ENCODE assay signal across 25 mouse cellular contexts in the genomic region with DNA sequence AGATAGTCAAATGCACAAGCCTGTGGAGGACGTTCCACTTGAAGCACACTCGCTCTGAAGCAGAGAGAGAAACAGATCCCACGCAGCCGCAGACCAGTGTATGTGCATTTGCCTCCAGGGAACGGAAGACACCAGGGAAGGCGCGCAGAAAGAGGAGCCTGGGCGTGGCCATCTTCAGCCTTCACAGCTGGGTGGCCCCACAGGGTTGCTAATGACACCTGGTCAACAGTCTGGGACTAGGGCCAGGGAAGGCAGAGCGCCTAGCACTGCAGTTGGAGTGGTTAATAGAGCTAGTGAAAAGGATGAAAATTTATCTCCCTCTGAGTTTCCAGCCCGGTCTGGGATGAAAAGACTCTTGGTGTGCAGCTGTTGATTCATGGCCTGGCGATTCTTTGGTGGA.
DNase-seq lines count a peak whose midpoint lies in the region; ATAC-seq lines count a peak whose summit lies in the region.
"Had no signal": no experiment of that assay in that cellular context is flagged by ENCODE, and none has a peak within 500 bp of the region (broad histone marks: within the 10 kb centered on the region; RNA-seq: fewer than 3 reads in every experiment).

No protein-coding gene starts in this region.

- H3K4me1 ChIP-seq in neural tube, embryonic 15.5 days, result peaks cover 10% of the 10 kb centered on the region; the same call in 1 of the 2 replicates
- H3K4me1 ChIP-seq in embryonic facial prominence, embryonic 10.5 days, result peaks cover 4% of the 10 kb centered on the region; the same call in 1 of the 2 replicates
- H3K4me1 ChIP-seq in hindbrain, embryonic 13.5 days (replicated peaks), result no peaks in the 10 kb centered on the region
- H3K4me1 ChIP-seq: forebrain, embryonic 10.5 days; liver, embryonic 13.5 days; lung, embryonic 15.5 days; stomach, embryonic 15.5 days had no signal

- DNase-seq in heart, adult 11 months, result peak; percentile 83
- no peak for DNase-seq in heart, postnatal 14 days
- DNase-seq in neural tube, embryonic 10.5 days (ENCODE audit: extremely low spot score, low spot score), result no peak
- peak; percentile 13 for DNase-seq in embryonic facial prominence, embryonic 10.5 days (ENCODE audit: low spot score)
- DNase-seq: adrenal gland, postnatal 36 days; B cell, adult 2 months; cerebellum, adult 18-20 months; forebrain, postnatal 0 days; heart, postnatal 10 days; kidney, postnatal 10 days; left cerebral cortex, postnatal 4 days; liver, embryonic 13.5 days; lung, postnatal 4 days; right cerebral cortex, postnatal 25 days; thymus, adult 2 months had no signal

- peak overlapping the region; percentile 35; the same call in 1 of the 2 replicates for H3K27ac ChIP-seq in neural tube, embryonic 15.5 days (replicated peaks)
- H3K27ac ChIP-seq in embryonic facial prominence, embryonic 10.5 days (replicated peaks), result no peak overlapping the region
- no peak overlapping the region for H3K27ac ChIP-seq in hindbrain, embryonic 13.5 days
- H3K27ac ChIP-seq: forebrain, embryonic 10.5 days; hindbrain, embryonic 12.5 days; liver, embryonic 13.5 days; lung, embryonic 15.5 days; stomach, embryonic 15.5 days had no signal

- intact Hi-C loops in heart, postnatal 14 days (cut with DNase I), result no loop called here

- no peaks in the 10 kb centered on the region for H3K9me3 ChIP-seq in neural tube, embryonic 15.5 days (replicated peaks)
- H3K9me3 ChIP-seq in embryonic facial prominence, embryonic 10.5 days, result no peaks in the 10 kb centered on the region
- H3K9me3 ChIP-seq in hindbrain, embryonic 13.5 days, result no peaks in the 10 kb centered on the region
- H3K9me3 ChIP-seq: forebrain, embryonic 10.5 days; hindbrain, embryonic 12.5 days; lung, embryonic 15.5 days; stomach, embryonic 15.5 days had no signal

- no peaks in the 10 kb centered on the region for H3K27me3 ChIP-seq in neural tube, embryonic 15.5 days (replicated peaks)
- H3K27me3 ChIP-seq in embryonic facial prominence, embryonic 10.5 days (replicated peaks; ENCODE audit: low read depth, poor library complexity, severe bottlenecking), result no peaks in the 10 kb centered on the region
- no peaks in the 10 kb centered on the region for H3K27me3 ChIP-seq in hindbrain, embryonic 13.5 days
- H3K27me3 ChIP-seq: hindbrain, embryonic 12.5 days; liver, embryonic 13.5 days; lung, embryonic 15.5 days; stomach, embryonic 15.5 days had no signal

- H3K4me2 ChIP-seq in neural tube, embryonic 15.5 days, result no peak overlapping the region
- no peak overlapping the region for H3K4me2 ChIP-seq in hindbrain, embryonic 13.5 days
- H3K4me2 ChIP-seq: heart, embryonic 11.5 days; hindbrain, embryonic 12.5 days; liver, embryonic 13.5 days; lung, embryonic 15.5 days; stomach, embryonic 15.5 days had no signal

- no peaks in the 10 kb centered on the region for H3K36me3 ChIP-seq in neural tube, embryonic 15.5 days
- H3K36me3 ChIP-seq in embryonic facial prominence, embryonic 10.5 days (replicated peaks), result no peaks in the 10 kb centered on the region
- H3K36me3 ChIP-seq in hindbrain, embryonic 13.5 days, result no peaks in the 10 kb centered on the region
- H3K36me3 ChIP-seq: forebrain, embryonic 10.5 days; hindbrain, embryonic 12.5 days; liver, embryonic 13.5 days; lung, embryonic 15.5 days; stomach, embryonic 15.5 days had no signal

- WGBS in neural tube, embryonic 15.5 days, result 41% methylated on average over 11 of the region's 11 CpGs
- 49% methylated on average over 11 of the region's 11 CpGs for WGBS in embryonic facial prominence, embryonic 10.5 days
- WGBS in hindbrain, embryonic 13.5 days, result 53% methylated on average over 11 of the region's 11 CpGs

- no peak overlapping the region for H3K9ac ChIP-seq in neural tube, embryonic 15.5 days (replicated peaks)
- H3K9ac ChIP-seq in hindbrain, embryonic 13.5 days, result no peak overlapping the region
- H3K9ac ChIP-seq: forebrain, postnatal 0 days; hindbrain, embryonic 12.5 days; liver, embryonic 13.5 days; lung, embryonic 15.5 days; stomach, embryonic 15.5 days had no signal

- no peak overlapping the region for H3K4me3 ChIP-seq in neural tube, embryonic 15.5 days (replicated peaks)
- H3K4me3 ChIP-seq in embryonic facial prominence, embryonic 10.5 days, result no peak overlapping the region
- H3K4me3 ChIP-seq in hindbrain, embryonic 13.5 days, result no peak overlapping the region
- H3K4me3 ChIP-seq: forebrain, embryonic 10.5 days; hindbrain, embryonic 12.5 days; liver, embryonic 13.5 days; lung, embryonic 15.5 days; stomach, embryonic 15.5 days had no signal

- ATAC-seq in neural tube, embryonic 15.5 days (ENCODE audit: low FRiP score), result 0 out of 2 replicates have a peak, but pooled peaks have one; percentile 35
- ATAC-seq in frontal cortex, adult (ENCODE audit: low TSS enrichment), result no peak
- ATAC-seq in hindbrain, embryonic 13.5 days (ENCODE audit: low FRiP score), result no peak
- ATAC-seq: forebrain, postnatal 0 days; inflammation-experienced regulatory T-cells, adult 6 months; midbrain, embryonic 16.5 days had no signal

Comparison
In these comparisons a context has a peak if more than half of its experiments do, and no peak if none do; other contexts are left out.
1. DNase-seq: peak in heart, adult 11 months (single experiment) and embryonic facial prominence, embryonic 10.5 days (single experiment); none in heart, postnatal 14 days (0 of 2) and neural tube, embryonic 10.5 days (single experiment).